Mouse (Mus musculus) embryonic fibroblast, embryonic 13.5 days (primary cell): ENCODE data around the gene Alkbh1.

Experiments used
- CTCF ChIP-seq: IDR thresholded peaks from 2 replicates; pipeline ENCODE4 v1.5.1; 2011; ENCODE audit warnings: mild to moderate bottlenecking, control low read depth, low read length, moderate library complexity, borderline replicate concordance; ENCODE audit not compliant: insufficient read depth
- POLR2A ChIP-seq: IDR thresholded peaks from 2 replicates; pipeline ENCODE4 v1.6.1; 2011; ENCODE audit warnings: low read depth, mild to moderate bottlenecking, control low read depth, low read length, moderate library complexity

- TF ChIP-seq CTCF (no peak), POLR2A (no peak)
Observed at GRCm38 (mm10) chr12:87381380-87381682, 62.5 kb downstream of the Alkbh1 start.
